Mouse (Mus musculus) adrenal gland, postnatal 4 days (tissue): ENCODE data around the gene Nt5c3b. TPM values are rescaled to one million over a fixed set of nuclear protein-coding genes. Genes with fewer than 3 reads are reported as not detected.

ENCODE experiments used
- DNase-seq, 2 experiments: peaks; one replicate each; pipeline ENCODE4 v3.0.0; 2021 to 2022; ENCODE audit warnings: low spot score in 2 of 2, mixed read lengths in 2 of 2
- microRNA-seq: library from miRNA; unstranded; fragments of <30 nt; microRNA quantifications from one replicate; pipeline ENCODE4 v1.2.0, GENCODE M21; 2021
- total RNA-seq, 2 experiments: library from RNA; stranded (reverse); gene quantifications; 2 replicates each; pipeline ENCODE4 v1.2.3; 2021

Nt5c3b gene
- total RNA-seq, 2 experiments from 2014 or later: 82.4 to 84.5 TPM

DNA sequence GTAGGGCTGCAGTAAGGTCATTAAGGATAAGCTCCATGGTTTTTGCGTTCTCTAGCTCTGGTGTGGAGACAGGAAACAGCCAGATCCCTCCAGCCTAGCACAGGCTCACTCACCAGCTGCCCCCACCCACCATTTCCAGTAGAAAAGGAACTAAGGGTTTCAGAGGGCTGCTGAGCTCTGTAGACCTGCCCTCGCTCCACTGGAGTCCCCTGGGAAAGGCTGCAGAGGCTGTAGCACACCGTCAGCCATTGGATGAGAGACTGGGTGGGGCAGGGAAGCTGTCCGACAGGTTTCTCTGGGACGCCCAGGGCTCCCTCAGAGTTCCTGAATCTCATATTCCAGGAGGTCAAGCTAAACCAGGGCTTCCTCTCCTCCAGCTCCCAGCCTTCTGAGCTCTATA is 55.0 kb downstream of the Nt5c3b start:
- DNase-seq: no peak

DNA sequence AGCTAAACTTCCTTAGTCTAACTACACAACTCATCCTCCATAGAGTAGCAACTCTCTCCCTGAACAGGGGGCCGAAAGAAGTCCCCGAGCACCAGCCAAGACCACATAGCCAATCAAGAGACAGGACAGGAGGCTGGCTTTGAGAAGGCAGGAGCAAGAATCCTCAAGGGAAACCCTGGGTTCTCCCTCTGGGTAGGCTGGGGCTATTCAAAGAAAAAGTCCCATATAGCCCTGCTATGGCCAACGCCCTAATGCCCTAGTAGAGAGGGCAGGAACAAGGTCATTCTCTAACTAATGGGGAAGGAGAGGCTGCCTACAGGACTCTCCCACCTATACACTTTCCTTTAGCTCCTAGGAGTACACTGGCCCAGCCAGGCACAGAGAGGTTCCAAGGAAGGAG is 56.6 kb downstream of the Nt5c3b start:
- no peak for DNase-seq

DNA sequence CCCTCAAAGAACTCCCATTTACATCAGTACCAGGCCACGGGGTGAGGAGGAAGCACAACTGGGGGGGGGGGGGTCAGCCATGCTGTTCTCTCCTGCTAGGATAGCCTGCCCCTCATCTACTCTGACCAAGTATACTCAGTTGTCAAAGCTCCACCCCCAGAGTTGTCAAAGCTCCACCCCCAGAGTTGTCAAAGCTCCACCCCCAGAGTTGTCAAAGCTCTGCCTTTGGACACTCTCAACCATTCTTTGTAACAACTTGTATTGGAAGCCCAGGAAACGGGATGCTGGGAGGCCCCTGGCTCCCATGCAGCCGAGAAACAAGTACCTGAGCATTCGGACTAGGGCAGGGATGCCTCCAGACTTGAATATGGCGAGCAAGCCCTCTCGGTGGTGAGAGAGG is 58.9 kb downstream of the Nt5c3b start:
- no peak for DNase-seq

DNA sequence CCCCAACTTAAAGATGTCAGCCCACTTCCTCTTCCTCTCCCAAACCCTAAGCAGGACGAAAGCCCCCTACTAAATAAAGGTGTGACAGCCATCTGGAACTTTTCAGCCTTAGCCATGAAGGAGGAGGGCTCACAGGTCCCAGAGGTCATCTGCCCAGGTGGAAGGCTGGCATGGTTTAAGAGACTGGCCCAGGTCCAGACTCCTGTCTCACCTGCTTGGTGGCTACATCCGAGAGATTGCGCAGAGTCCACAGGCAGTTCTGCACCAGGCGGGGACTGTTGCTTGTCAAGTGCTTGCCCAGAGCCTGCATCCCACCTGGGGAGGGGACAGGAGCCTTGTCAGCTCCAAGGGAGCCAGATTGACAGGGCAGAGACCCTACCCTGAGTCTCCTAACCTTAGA is 62.3 kb downstream of the Nt5c3b start:
- no peak for DNase-seq

DNA sequence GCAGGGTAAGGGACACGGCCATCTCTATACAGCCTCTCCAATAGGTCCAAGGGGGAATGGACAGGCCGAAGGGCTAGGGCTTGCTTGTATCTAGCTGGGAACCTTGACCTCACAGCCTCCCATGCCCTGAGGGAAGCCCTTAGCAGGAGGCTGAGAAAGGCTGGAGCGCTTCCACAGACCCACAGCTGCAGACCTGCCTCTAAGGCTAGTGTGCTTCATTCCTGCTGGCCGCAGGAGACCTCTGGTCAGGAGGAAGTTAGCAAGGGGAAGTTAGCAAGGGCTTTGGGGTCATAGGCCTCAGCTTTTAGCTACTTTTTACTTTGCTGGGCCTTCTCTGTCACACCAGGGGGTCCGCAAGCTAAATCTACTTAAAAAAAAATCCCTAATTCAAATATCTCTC is 63.2 kb downstream of the Nt5c3b start:
- no peak for DNase-seq

DNA sequence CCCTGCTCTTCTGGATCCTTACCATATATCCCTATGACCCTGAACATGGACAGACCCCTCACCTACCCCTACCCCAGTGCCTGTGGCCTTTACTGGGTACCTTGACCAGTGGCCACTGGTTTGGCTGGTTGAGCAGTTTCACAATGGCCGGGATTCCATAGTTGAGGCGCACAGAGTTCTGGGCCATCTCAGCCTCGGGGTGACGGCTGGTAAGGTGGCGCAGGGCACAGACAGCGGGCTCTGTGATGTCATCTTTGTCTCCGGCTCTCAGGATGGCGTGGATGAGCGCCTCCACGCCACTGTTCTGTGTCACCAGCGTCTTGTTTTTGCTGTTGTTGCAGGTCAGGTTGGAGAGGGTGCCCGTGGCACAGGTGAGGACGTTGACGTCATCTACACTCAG is 63.6 kb downstream of the Nt5c3b start:
- DNase-seq: no peak

DNA sequence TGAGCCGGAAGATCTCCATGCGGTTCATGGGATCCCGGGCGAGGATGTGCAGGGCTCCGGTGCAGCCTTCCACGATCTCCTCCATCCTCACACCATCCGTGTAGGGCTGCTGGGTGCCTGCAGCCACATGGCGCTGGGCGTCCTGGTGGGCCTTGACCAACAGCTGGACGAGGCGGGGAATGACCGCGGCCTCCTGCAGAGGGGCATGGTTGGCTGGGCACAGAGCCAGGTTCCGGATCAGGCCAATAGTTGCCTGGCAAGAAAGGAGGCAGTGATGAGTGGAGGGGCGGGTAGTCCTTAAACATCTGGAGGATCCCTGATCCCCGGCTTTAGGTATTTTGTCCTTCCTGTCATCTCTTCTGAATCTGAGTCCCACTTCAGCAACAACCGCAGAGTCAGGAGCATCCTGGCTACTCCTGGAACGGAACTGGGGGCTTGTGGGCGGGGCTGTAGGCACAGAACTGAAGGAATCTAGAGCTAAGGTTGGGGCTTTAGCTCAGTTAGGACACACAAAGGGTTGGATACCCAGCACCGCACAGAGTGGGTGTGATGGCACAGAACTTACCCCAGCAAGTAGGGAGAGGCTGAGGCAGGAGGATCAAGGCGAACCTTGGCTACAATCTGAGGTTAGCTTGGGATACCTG is 64.7 kb downstream of the Nt5c3b start:
- no peak for DNase-seq

DNA sequence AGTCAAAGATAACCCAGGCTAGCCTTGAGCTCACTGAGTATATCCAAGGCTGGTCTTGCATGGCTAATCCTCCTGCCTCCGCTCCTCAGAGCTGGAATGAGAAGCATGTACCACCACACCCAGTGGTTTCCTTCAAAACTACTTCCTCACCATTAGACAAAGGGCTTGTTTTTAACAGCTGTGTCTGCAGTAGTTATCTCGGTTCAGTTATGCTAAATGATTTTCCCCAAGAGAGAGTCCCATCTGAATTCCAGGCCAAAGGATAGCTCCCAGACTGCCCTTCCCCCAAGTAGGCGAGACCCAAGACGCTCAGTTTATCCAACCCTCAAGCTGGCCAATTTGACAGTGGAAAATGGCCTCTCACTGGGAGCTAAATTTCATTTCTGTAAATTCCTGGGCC is 65.6 kb downstream of the Nt5c3b start:
- no peak for DNase-seq

DNA sequence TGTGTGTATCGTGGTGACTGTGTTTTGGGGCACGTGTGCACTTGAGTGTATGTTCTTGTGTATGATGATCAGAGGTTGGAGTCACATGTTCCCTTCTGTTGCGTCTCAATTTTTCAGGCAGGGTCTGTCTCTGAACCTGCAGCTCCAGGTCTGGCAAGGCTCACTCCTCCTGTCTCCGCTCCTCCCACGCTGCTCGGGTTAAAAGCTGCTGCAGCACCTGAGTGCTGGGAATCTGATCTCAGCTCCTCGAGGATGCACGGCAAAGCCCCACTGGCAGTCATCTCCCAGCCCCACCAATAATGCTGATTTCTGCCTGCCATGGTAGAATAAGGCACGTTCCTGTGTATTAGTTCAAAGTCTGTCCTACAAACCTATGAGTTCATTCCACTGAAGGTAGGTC is 66.5 kb downstream of the Nt5c3b start:
- DNase-seq: no peak

Small RNAs within 50 kb of the gene (microRNA-seq; reads per million reads assigned to microRNA genes)
- gene Gm27374 (not detected), gene Mir7116 (not detected)

Other genes with a start within 250 kb of the Nt5c3b start
- under 1 TPM; 0.11 to 0.22 TPM for gene Krt9, start 248.6 kb downstream of the Nt5c3b start, total RNA-seq
- gene Krt14, start 234.3 kb downstream of the Nt5c3b start, total RNA-seq: under 1 TPM; 0.93 to 0.98 TPM
- not detected for gene Krt16, start 192.9 kb downstream of the Nt5c3b start, total RNA-seq
- under 1 TPM; 0.25 to 0.31 TPM for gene Krt17, start 180.8 kb downstream of the Nt5c3b start, total RNA-seq
- gene Krt42, start 171.9 kb downstream of the Nt5c3b start, total RNA-seq: not detected
- gene Eif1, start 121.9 kb downstream of the Nt5c3b start, total RNA-seq: 100 to 1,000 TPM; 886 to 904 TPM
- gene Gast, start 107.4 kb downstream of the Nt5c3b start, total RNA-seq: not detected
- gene Hap1, start 85.7 kb downstream of the Nt5c3b start, total RNA-seq: 100 to 1,000 TPM; 106 to 110 TPM
- gene Jup, start 44.0 kb downstream of the Nt5c3b start, total RNA-seq: 100 to 1,000 TPM in 1 of 2 experiments, 10 to 100 TPM in 1; 99.0 to 109 TPM
- 10 to 100 TPM; 40.1 to 43.5 TPM for gene P3h4, start 27.0 kb downstream of the Nt5c3b start, total RNA-seq
- 10 to 100 TPM; 65.3 to 68.6 TPM for gene Fkbp10, start 26.1 kb downstream of the Nt5c3b start, total RNA-seq
- gene Klhl10, start 109 bp upstream of the Nt5c3b start, total RNA-seq: 1 to 10 TPM; 1.5 to 2.1 TPM
- 10 to 100 TPM; 48.8 to 50.0 TPM for gene Klhl11, start 30.9 kb upstream of the Nt5c3b start, total RNA-seq
- gene Acly, start 86.2 kb upstream of the Nt5c3b start, total RNA-seq: 100 to 1,000 TPM; 420 to 464 TPM
- 1 to 10 TPM; 2.2 TPM for gene Ttc25, start 103.8 kb upstream of the Nt5c3b start, total RNA-seq
- 10 to 100 TPM; 49.5 to 51.3 TPM for gene Cnp, start 133.1 kb upstream of the Nt5c3b start, total RNA-seq
- 10 to 100 TPM; 49.5 to 50.0 TPM for gene Nkiras2, start 177.4 kb upstream of the Nt5c3b start, total RNA-seq
- gene Dnajc7, start 178.4 kb upstream of the Nt5c3b start, total RNA-seq: 100 to 1,000 TPM; 296 to 306 TPM